Mouse (Mus musculus): ENCODE measurements around the gene Uckl1.

DNA sequence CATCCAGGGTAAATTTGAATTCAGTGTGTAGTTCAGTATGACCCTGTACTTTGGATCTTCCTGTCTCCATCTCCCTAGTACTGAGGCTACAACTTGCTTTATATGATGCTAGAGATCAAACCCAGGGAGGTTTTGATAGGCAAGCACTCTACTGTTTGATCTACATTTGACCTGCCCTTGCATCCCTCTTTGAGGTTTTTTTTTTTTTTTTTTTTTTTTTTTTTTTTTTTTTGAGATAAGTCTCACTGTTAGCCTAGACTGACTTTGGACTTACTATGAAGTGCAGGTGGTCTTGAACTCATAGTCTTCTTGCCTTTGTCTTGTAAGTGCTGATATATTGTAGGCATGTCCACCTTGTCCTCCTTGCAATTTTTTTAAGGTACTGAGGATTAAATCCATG, 43.8 kb upstream of the Uckl1 start:
- TF ChIP-seq CTCF (IDR thresholded peaks at IDR 0.05; ENCODE audit: borderline replicate concordance, insufficient read depth, low read length) (no peak), POLR2A (IDR thresholded peaks at IDR 0.05; ENCODE audit: low read depth, low read length) (no peak)

All from embryonic fibroblast, embryonic 13.5 days (primary cell).